Mouse (Mus musculus): ENCODE measurements at regions not wholly inside any gene's neighbourhood (a gene's known extent, or its start where the extent isn't known, plus 50 kb on each side); places are given as distances from the start of the nearest gene placed in this dataset.

GRCm38 (mm10) chr10:96263544-96263943 lies 127.1 kb downstream of the Gm5426 start:
- TF ChIP-seq CTCF (IDR thresholded peaks at IDR 0.05; ENCODE audit: low read depth, low read length) (no peak), GATA1 (IDR thresholded peaks at IDR 0.05; ENCODE audit: borderline replicate concordance, low read length) (no peak), POLR2AphosphoS5 (IDR thresholded peaks at IDR 0.05; ENCODE audit: insufficient replicate concordance, low read depth, low read length) (no peak)
